Mouse (Mus musculus): Measurements from ENCODE around the gene Svbp.

- TF ChIP-seq GATA1 (IDR thresholded peaks at IDR 0.05; ENCODE audit: low read length): no peak
- TF ChIP-seq TAL1 (IDR thresholded peaks at IDR 0.05; ENCODE audit: low read length): no peak
These were observed 29.2 kb upstream of the Svbp start for GRCm38 (mm10) chr4:119165916-119166315.

Data from erythroblast, embryonic 14.5 days (primary cell).